Mouse (Mus musculus) heart, embryonic 12.5 days (tissue): Measurements from ENCODE around the gene Gja4. TPM values are rescaled to one million over a fixed set of nuclear protein-coding genes. Genes with fewer than 3 reads are reported as not detected.

Source experiments
- ATAC-seq: fragments of 200-750 bp; cut with Nextera tagmentation; 2 replicates; pipeline ENCODE4 v1.8.0; 2017; ENCODE audit warnings: moderate TSS enrichment, moderate library complexity; ENCODE audit not compliant: insufficient number of reproducible peaks, low FRiP score
- H3K27ac ChIP-seq: fragments of 300-500 bp; sonication (generic); 2 replicates; pipeline ENCODE4 v1.5.1; 2016; ENCODE audit warnings: mild to moderate bottlenecking, moderate library complexity; ENCODE audit not compliant: poor library complexity, severe bottlenecking
- H3K27me3 ChIP-seq: fragments of 300-500 bp; sonication (generic); replicated peaks from 2 replicates; pipeline ENCODE4 v1.6.1; 2016; ENCODE audit warnings: mild to moderate bottlenecking, moderate library complexity
- H3K36me3 ChIP-seq: fragments of 300-500 bp; sonication (generic); 2 replicates; pipeline ENCODE4 v1.6.1; 2016; ENCODE audit warnings: mild to moderate bottlenecking, moderate library complexity
- H3K4me1 ChIP-seq: fragments of 300-500 bp; sonication (generic); replicated peaks from 2 replicates; pipeline ENCODE4 v1.6.1; 2016; ENCODE audit warnings: mild to moderate bottlenecking
- H3K4me2 ChIP-seq: fragments of 300-500 bp; sonication (generic); 2 replicates; pipeline ENCODE4 v1.6.1; 2016; ENCODE audit warnings: mild to moderate bottlenecking, moderate library complexity
- H3K4me3 ChIP-seq: fragments of 300-500 bp; sonication (generic); 2 replicates; pipeline ENCODE4 v1.5.1; 2016; ENCODE audit warnings: mild to moderate bottlenecking
- H3K9ac ChIP-seq: fragments of 300-500 bp; sonication (generic); 2 replicates; pipeline ENCODE4 v1.6.1; 2016; ENCODE audit warnings: mild to moderate bottlenecking, moderate library complexity
- H3K9me3 ChIP-seq: fragments of 300-500 bp; sonication (generic); replicated peaks from 2 replicates; pipeline ENCODE4 v1.6.1; 2016; ENCODE audit warnings: mild to moderate bottlenecking, moderate library complexity
- WGBS: fragments of 180-500 bp; shearing (Covaris S2); methylation state at CpG from one replicate; pipeline ENCODE4 v1.1.7; 2016; 5-methylcytosine and 5-hydroxymethylcytosine counted together
- polyA plus RNA-seq: library from polyadenylated mRNA; unstranded; fragments of >200 nt; fragmentation: Nextera tagmentation; extraction: Ambion mirVana; gene quantifications from 2 replicates; pipeline ENCODE4 v1.2.1, GENCODE M21; 2016

Gja4 gene
- polyA plus RNA-seq, 1 experiment from 2014 or later, result 33.1 TPM

GRCm38 (mm10) chr4:127324296-127324695, 10.5 kb upstream of the Gja4 start:
- H3K4me2 ChIP-seq, result no peak overlapping the region
- H3K9me3 ChIP-seq, result no peaks in the 10 kb centered on the region
- H3K36me3 ChIP-seq, result no peaks in the 10 kb centered on the region
- H3K9ac ChIP-seq, result no peak overlapping the region
- peaks cover 42% of the 10 kb centered on the region for H3K27me3 ChIP-seq
- no peaks in the 10 kb centered on the region for H3K4me1 ChIP-seq
- ATAC-seq, result no peak
- H3K27ac ChIP-seq, result no peak overlapping the region
- 76% methylated on average over 10 of the region's 10 CpGs for WGBS
- H3K4me3 ChIP-seq, result no peak overlapping the region

DNA sequence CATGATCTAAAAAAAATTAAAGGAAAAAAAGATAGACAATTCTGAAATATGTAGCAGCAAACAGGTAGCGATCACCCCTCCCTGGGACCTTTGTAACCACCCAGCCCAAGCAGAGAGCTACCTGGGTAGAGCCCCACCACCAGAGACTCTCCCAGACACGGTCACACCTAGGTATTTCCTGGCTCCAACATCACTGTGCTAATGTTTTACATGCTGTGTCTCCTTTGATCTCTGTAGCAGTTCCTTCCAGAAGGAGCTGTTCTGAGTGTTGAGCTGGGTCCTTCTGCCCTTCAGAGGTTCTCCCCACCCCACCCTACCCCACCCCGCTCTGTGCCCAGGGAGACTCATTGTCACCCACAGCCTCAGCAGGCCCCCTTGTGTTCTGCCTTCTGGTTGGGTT, 9.8 kb upstream of the Gja4 start:
- H3K27ac ChIP-seq, result no peak overlapping the region
- H3K4me2 ChIP-seq, result no peak overlapping the region
- H3K4me1 ChIP-seq, result no peaks in the 10 kb centered on the region
- no peak overlapping the region for H3K4me3 ChIP-seq
- no peaks in the 10 kb centered on the region for H3K9me3 ChIP-seq
- no peaks in the 10 kb centered on the region for H3K36me3 ChIP-seq
- peaks cover 40% of the 10 kb centered on the region for H3K27me3 ChIP-seq
- 80% methylated on average over 3 of the region's 3 CpGs for WGBS
- H3K9ac ChIP-seq, result no peak overlapping the region
- ATAC-seq, result no peak

GRCm38 (mm10) chr4:127319613-127320012, 5.8 kb upstream of the Gja4 start:
- no peaks in the 10 kb centered on the region for H3K9me3 ChIP-seq
- H3K27me3 ChIP-seq, result peaks cover 23% of the 10 kb centered on the region
- ATAC-seq, result no peak
- no peak overlapping the region for H3K27ac ChIP-seq
- no peak overlapping the region for H3K4me3 ChIP-seq
- H3K36me3 ChIP-seq, result no peaks in the 10 kb centered on the region
- H3K4me2 ChIP-seq, result no peak overlapping the region
- no peaks in the 10 kb centered on the region for H3K4me1 ChIP-seq
- no peak overlapping the region for H3K9ac ChIP-seq
- WGBS, result 5% methylated on average over 3 of the region's 3 CpGs

GRCm38 (mm10) chr4:127317143-127317542, 3.3 kb upstream of the Gja4 start:
- Histone ChIP-seq H3K4me3 (no peak overlapping the region), H3K36me3 (no peaks in the 10 kb centered on the region), H3K27ac (no peak overlapping the region), H3K9me3 (no peaks in the 10 kb centered on the region), H3K9ac (no peak overlapping the region), H3K27me3 (peaks cover 39% of the 10 kb centered on the region), H3K4me2 (no peak overlapping the region), H3K4me1 (0 out of 2 replicates have a peak, but pooled peaks cover 4% of the 10 kb centered on the region)
- ATAC-seq, result no peak
- 57% methylated on average over 4 of the region's 4 CpGs for whole genome bisulfite sequencing

GRCm38 (mm10) chr4:127315753-127316152, 1.9 kb upstream of the Gja4 start:
- 73% methylated on average over 8 of the region's 8 CpGs for WGBS
- Histone ChIP-seq H3K27me3 (peaks cover 49% of the 10 kb centered on the region), H3K4me3 (no peak overlapping the region), H3K36me3 (no peaks in the 10 kb centered on the region), H3K27ac (no peak overlapping the region), H3K4me2 (no peak overlapping the region), H3K9ac (no peak overlapping the region), H3K9me3 (no peaks in the 10 kb centered on the region), H3K4me1 (0 out of 2 replicates have a peak, but pooled peaks cover 4% of the 10 kb centered on the region)
- no peak for ATAC-seq

- Histone ChIP-seq H3K4me1 (0 out of 2 replicates have a peak, but pooled peaks cover 7% of the 10 kb centered on the region), H3K27ac (no peak overlapping the region), H3K36me3 (no peaks in the 10 kb centered on the region), H3K4me2 (peak overlapping the region; percentile 84), H3K9ac (peak overlapping the region; percentile 76; the same call in 1 of the 2 replicates), H3K9me3 (no peaks in the 10 kb centered on the region), H3K27me3 (peaks cover 45% of the 10 kb centered on the region), H3K4me3 (no peak overlapping the region; the same call in 1 of the 2 replicates)
- no peak for ATAC-seq
- 45% methylated on average over 9 of the region's 9 CpGs for WGBS
These were observed 746 bp upstream of the Gja4 start for GRCm38 (mm10) chr4:127314585-127314984.

DNA sequence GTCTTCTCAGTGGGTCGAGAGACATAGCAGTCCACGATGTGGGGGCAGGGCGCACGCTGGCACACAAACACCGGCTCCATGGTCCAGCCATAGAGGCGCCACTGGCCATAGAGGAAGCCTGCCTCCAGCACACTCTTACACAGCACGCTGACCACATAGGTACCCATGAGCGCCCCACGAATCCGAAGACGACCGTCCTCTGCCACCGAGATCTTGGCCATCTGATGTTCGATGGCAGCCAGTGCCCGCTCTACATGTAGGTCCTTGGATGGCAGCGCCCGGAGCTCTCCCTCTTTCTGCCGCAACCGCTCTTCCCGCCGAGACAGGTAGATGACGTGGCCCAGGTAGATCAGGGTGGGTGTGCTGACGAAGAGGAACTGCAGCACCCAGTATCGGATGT, 1.5 kb downstream of the Gja4 start:
- WGBS, result 59% methylated on average over 24 of the region's 24 CpGs
- peak overlapping the region; percentile 84 for H3K4me2 ChIP-seq

GRCm38 (mm10) chr4:127311561-127311960, 2.3 kb downstream of the Gja4 start:
- Histone ChIP-seq H3K9me3 (no peaks in the 10 kb centered on the region), H3K4me3 (peak overlapping the region; percentile 57), H3K4me2 (peak overlapping the region; percentile 84), H3K27me3 (peaks cover 35% of the 10 kb centered on the region), H3K36me3 (no peaks in the 10 kb centered on the region), H3K9ac (peak overlapping the region; percentile 76), H3K4me1 (0 out of 2 replicates have a peak, but pooled peaks cover 10% of the 10 kb centered on the region), H3K27ac (no peak overlapping the region)
- no peak for ATAC-seq
- 43% methylated on average over 9 of the region's 9 CpGs for WGBS

More for the DNA sequence above, 1.5 kb downstream of the Gja4 start:
- H3K27me3 ChIP-seq, result peaks cover 35% of the 10 kb centered on the region
- 0 out of 2 replicates have a peak, but pooled peaks cover 10% of the 10 kb centered on the region for H3K4me1 ChIP-seq
- H3K9me3 ChIP-seq, result no peaks in the 10 kb centered on the region
- H3K36me3 ChIP-seq, result no peaks in the 10 kb centered on the region
- no peak; the same call in 1 of the 2 replicates for ATAC-seq
- peak overlapping the region; percentile 57 for H3K4me3 ChIP-seq
- H3K9ac ChIP-seq, result peak overlapping the region; percentile 76
- H3K27ac ChIP-seq, result no peak overlapping the region

- Histone ChIP-seq H3K27me3 (peaks cover 8% of the 10 kb centered on the region), H3K9ac (no peak overlapping the region), H3K9me3 (no peaks in the 10 kb centered on the region), H3K36me3 (no peaks in the 10 kb centered on the region), H3K4me3 (no peak overlapping the region), H3K4me2 (no peak overlapping the region), H3K4me1 (0 out of 2 replicates have a peak, but pooled peaks cover 14% of the 10 kb centered on the region), H3K27ac (no peak overlapping the region)
- ATAC-seq, result no peak
- 53% methylated on average over 2 of the region's 2 CpGs for WGBS
These were observed 6.9 kb downstream of the Gja4 start for GRCm38 (mm10) chr4:127306915-127307314.

DNA sequence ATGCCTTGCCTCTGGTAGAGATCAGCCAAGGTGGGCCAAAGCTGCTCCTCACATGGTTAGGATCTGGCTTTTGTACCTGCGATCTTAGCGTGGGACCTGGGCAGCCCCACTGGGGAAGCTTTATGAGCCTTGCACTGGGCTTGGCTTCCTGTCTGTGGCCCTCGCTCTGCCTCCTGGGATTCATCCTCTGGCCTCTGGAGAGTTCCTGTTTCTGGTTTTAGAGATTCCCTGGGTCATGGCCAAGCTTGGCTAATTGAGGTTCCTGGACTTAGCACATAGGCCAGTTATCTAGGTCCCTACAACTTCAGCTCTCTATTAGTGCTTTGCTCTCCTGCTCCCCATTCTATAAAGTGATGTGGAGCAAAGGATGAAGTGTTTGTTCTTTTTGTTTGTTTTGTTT, 10.0 kb downstream of the Gja4 start:
- no peak for ATAC-seq
- Histone ChIP-seq H3K4me1 (0 out of 2 replicates have a peak, but pooled peaks cover 10% of the 10 kb centered on the region), H3K9me3 (no peaks in the 10 kb centered on the region), H3K4me3 (no peak overlapping the region), H3K27me3 (no peaks in the 10 kb centered on the region), H3K36me3 (no peaks in the 10 kb centered on the region), H3K27ac (no peak overlapping the region), H3K4me2 (no peak overlapping the region), H3K9ac (no peak overlapping the region)
- WGBS, result 69% methylated on average over 3 of the region's 3 CpGs

GRCm38 (mm10) chr4:127300503-127300902, 13.3 kb downstream of the Gja4 start:
- Histone ChIP-seq H3K27ac (no peak overlapping the region), H3K9ac (no peak overlapping the region), H3K36me3 (no peaks in the 10 kb centered on the region), H3K9me3 (no peaks in the 10 kb centered on the region), H3K4me2 (no peak overlapping the region), H3K4me1 (0 out of 2 replicates have a peak, but pooled peaks cover 3% of the 10 kb centered on the region), H3K4me3 (no peak overlapping the region), H3K27me3 (no peaks in the 10 kb centered on the region)
- 53% methylated on average over 5 of the region's 5 CpGs for WGBS
- ATAC-seq, result no peak

GRCm38 (mm10) chr4:127292631-127293030, 21.2 kb downstream of the Gja4 start:
- ATAC-seq, result no peak
- Histone ChIP-seq H3K4me2 (no peak overlapping the region), H3K4me1 (peaks cover 22% of the 10 kb centered on the region), H3K4me3 (no peak overlapping the region), H3K27me3 (no peaks in the 10 kb centered on the region), H3K9me3 (no peaks in the 10 kb centered on the region), H3K36me3 (no peaks in the 10 kb centered on the region), H3K27ac (no peak overlapping the region), H3K9ac (no peak overlapping the region)
- WGBS, result 82% methylated on average over 5 of the region's 5 CpGs
